Comparison of ENCODE assay signal across 18 mouse cellular contexts in the genomic region with DNA sequence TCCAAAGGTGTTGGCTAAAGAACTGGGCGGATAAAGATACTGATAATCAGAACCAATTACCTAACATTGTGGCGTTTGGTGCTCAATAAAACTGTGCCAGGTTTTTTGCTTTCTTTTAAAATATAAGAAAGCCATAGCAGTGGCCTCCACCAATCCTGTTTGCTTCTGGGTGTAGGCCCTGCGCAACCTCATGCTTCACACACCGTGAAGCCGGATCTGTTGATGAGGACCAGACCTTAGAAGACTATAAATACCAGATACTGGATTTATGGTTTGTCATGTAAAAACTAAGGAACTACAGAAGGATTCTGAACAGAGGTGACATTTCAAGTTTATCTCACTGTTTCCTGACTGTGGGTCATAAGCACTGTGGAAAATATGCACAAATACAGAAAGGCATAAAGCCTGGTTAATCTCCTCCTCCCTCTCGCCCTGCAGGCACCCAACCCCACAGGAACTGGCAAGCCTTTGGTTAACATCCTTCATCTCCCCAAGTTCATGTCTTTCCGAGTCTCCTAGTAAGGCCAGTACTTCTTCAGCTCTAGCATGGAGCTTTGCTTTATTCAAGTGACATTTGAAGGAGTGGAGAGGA.
DNase-seq lines count a peak whose midpoint lies in the region; ATAC-seq and TF ChIP-seq lines count a peak whose summit lies in the region.
"Had no signal": no experiment of that assay in that cellular context is flagged by ENCODE, and none has a peak within 500 bp of the region (broad histone marks: within the 10 kb centered on the region; RNA-seq: fewer than 3 reads in every experiment).

No protein-coding gene starts in this region.

- ATAC-seq in heart, embryonic 13.5 days (ENCODE audit: extremely low read depth, insufficient number of reproducible peaks, low FRiP score, low TSS enrichment): no peak
- ATAC-seq in forebrain, embryonic 14.5 days: no peak
- ATAC-seq in limb, embryonic 13.5 days (ENCODE audit: low FRiP score, low read depth): peak; percentile 60; the same call in 1 of the 2 replicates
- ATAC-seq in hindbrain, postnatal 0 days: no peak
- ATAC-seq in midbrain, embryonic 13.5 days: no peak
- ATAC-seq: inflammation-experienced regulatory T-cells, adult 6 months had no signal

- no peak overlapping the region for H3K4me2 ChIP-seq in heart, embryonic 13.5 days
- no peak overlapping the region for H3K4me2 ChIP-seq in forebrain, embryonic 14.5 days (ENCODE audit: low read length)
- H3K4me2 ChIP-seq in limb, embryonic 13.5 days (replicated peaks): no peak overlapping the region
- H3K4me2 ChIP-seq in hindbrain, postnatal 0 days (ENCODE audit: low read depth, low read length): no peak overlapping the region
- no peak overlapping the region for H3K4me2 ChIP-seq in midbrain, embryonic 13.5 days (replicated peaks)
- H3K4me2 ChIP-seq: liver, embryonic 15.5 days had no signal

- no peaks in the 10 kb centered on the region for H3K36me3 ChIP-seq in heart, embryonic 13.5 days
- H3K36me3 ChIP-seq in embryonic facial prominence, embryonic 10.5 days (replicated peaks): no peaks in the 10 kb centered on the region
- no peaks in the 10 kb centered on the region for H3K36me3 ChIP-seq in forebrain, embryonic 14.5 days (ENCODE audit: control insufficient read depth, insufficient read depth, low read length)
- no peaks in the 10 kb centered on the region for H3K36me3 ChIP-seq in limb, embryonic 13.5 days
- no peaks in the 10 kb centered on the region for H3K36me3 ChIP-seq in hindbrain, postnatal 0 days (ENCODE audit: insufficient read depth, low read length)
- no peaks in the 10 kb centered on the region for H3K36me3 ChIP-seq in midbrain, embryonic 13.5 days
- H3K36me3 ChIP-seq: heart, embryonic 10.5 days; hindbrain, embryonic 10.5 days; liver, embryonic 15.5 days had no signal

- peaks cover 33% of the 10 kb centered on the region for H3K4me1 ChIP-seq in heart, embryonic 13.5 days
- H3K4me1 ChIP-seq in embryonic facial prominence, embryonic 10.5 days: peaks cover 29% of the 10 kb centered on the region
- peaks cover 18% of the 10 kb centered on the region for H3K4me1 ChIP-seq in forebrain, embryonic 14.5 days (ENCODE audit: control insufficient read depth, insufficient read depth, low read length)
- H3K4me1 ChIP-seq in limb, embryonic 13.5 days: peaks cover 32% of the 10 kb centered on the region
- H3K4me1 ChIP-seq in hindbrain, postnatal 0 days (ENCODE audit: insufficient read depth, low read length): no peaks in the 10 kb centered on the region
- peaks cover 16% of the 10 kb centered on the region for H3K4me1 ChIP-seq in midbrain, embryonic 13.5 days (replicated peaks)
- H3K4me1 ChIP-seq: liver, embryonic 15.5 days had no signal

- peak overlapping the region; percentile 45 for H3K27ac ChIP-seq in heart, embryonic 13.5 days (replicated peaks)
- H3K27ac ChIP-seq in embryonic facial prominence, embryonic 10.5 days (replicated peaks): 0 out of 2 replicates have a peak overlapping the region, but pooled peaks have one; percentile 24
- H3K27ac ChIP-seq in forebrain, embryonic 14.5 days (ENCODE audit: low read depth, low read length): peak overlapping the region; percentile 79; the same call in 1 of the 2 replicates
- H3K27ac ChIP-seq in limb, embryonic 13.5 days: peak overlapping the region; percentile 65
- H3K27ac ChIP-seq in hindbrain, postnatal 0 days: no peak overlapping the region
- H3K27ac ChIP-seq in midbrain, embryonic 13.5 days: no peak overlapping the region; the same call in 1 of the 2 replicates
- H3K27ac ChIP-seq: heart, embryonic 10.5 days; hindbrain, embryonic 10.5 days; liver, embryonic 15.5 days had no signal

- peaks cover 14% of the 10 kb centered on the region for H3K27me3 ChIP-seq in heart, embryonic 13.5 days (replicated peaks)
- no peaks in the 10 kb centered on the region for H3K27me3 ChIP-seq in embryonic facial prominence, embryonic 10.5 days (replicated peaks; ENCODE audit: low read depth, poor library complexity, severe bottlenecking)
- no peaks in the 10 kb centered on the region for H3K27me3 ChIP-seq in forebrain, embryonic 14.5 days (replicated peaks; ENCODE audit: control insufficient read depth, insufficient read depth, low read length)
- H3K27me3 ChIP-seq in limb, embryonic 13.5 days: no peaks in the 10 kb centered on the region
- no peaks in the 10 kb centered on the region for H3K27me3 ChIP-seq in hindbrain, postnatal 0 days (ENCODE audit: insufficient read depth, low read length)
- H3K27me3 ChIP-seq in midbrain, embryonic 13.5 days: no peaks in the 10 kb centered on the region
- H3K27me3 ChIP-seq: liver, embryonic 15.5 days had no signal

- TF ChIP-seq CTCF in hindbrain, postnatal 0 days (IDR thresholded peaks at IDR 0.05; ENCODE audit: low read depth): no peak

- no peak for DNase-seq in heart, postnatal 4 days
- no peak for DNase-seq in embryonic facial prominence, embryonic 10.5 days (ENCODE audit: low spot score)
- no peak for DNase-seq in forebrain, embryonic 14.5 days (ENCODE audit: low spot score)
- DNase-seq in hindbrain, postnatal 0 days (ENCODE audit: low spot score): no peak
- no peak for DNase-seq in layer of hippocampus, adult 11-12 months (ENCODE audit: low spot score)
- DNase-seq: adrenal gland, adult 8-10 months; cerebellum, postnatal 25 days; left cerebral cortex, postnatal 4 days; lung, postnatal 14 days; spleen, adult 18-20 months; thymus, postnatal 36 days had no signal

- no peaks in the 10 kb centered on the region for H3K9me3 ChIP-seq in heart, embryonic 13.5 days
- H3K9me3 ChIP-seq in embryonic facial prominence, embryonic 10.5 days: no peaks in the 10 kb centered on the region
- H3K9me3 ChIP-seq in forebrain, embryonic 14.5 days (replicated peaks; ENCODE audit: control insufficient read depth, low read length): no peaks in the 10 kb centered on the region
- H3K9me3 ChIP-seq in limb, embryonic 13.5 days: no peaks in the 10 kb centered on the region
- H3K9me3 ChIP-seq in hindbrain, postnatal 0 days (ENCODE audit: low read length): no peaks in the 10 kb centered on the region
- no peaks in the 10 kb centered on the region for H3K9me3 ChIP-seq in midbrain, embryonic 13.5 days
- H3K9me3 ChIP-seq: heart, embryonic 10.5 days; hindbrain, embryonic 10.5 days; liver, embryonic 15.5 days had no signal

- no peak overlapping the region for H3K9ac ChIP-seq in heart, embryonic 13.5 days
- H3K9ac ChIP-seq in forebrain, embryonic 14.5 days (ENCODE audit: low read length): no peak overlapping the region
- H3K9ac ChIP-seq in limb, embryonic 13.5 days: no peak overlapping the region
- no peak overlapping the region for H3K9ac ChIP-seq in hindbrain, postnatal 0 days (replicated peaks; ENCODE audit: low read length)
- no peak overlapping the region for H3K9ac ChIP-seq in midbrain, embryonic 13.5 days (replicated peaks)
- H3K9ac ChIP-seq: liver, embryonic 15.5 days had no signal

- WGBS in heart, embryonic 13.5 days: 49% methylated on average over 7 of the region's 7 CpGs
- 86% methylated on average over 7 of the region's 7 CpGs for WGBS in embryonic facial prominence, embryonic 10.5 days
- 81% methylated on average over 7 of the region's 7 CpGs for WGBS in forebrain, embryonic 14.5 days
- 32% methylated on average over 7 of the region's 7 CpGs for WGBS in limb, embryonic 13.5 days
- WGBS in hindbrain, postnatal 0 days: 85% methylated on average over 7 of the region's 7 CpGs
- 84% methylated on average over 7 of the region's 7 CpGs for WGBS in midbrain, embryonic 13.5 days

- H3K4me3 ChIP-seq in heart, embryonic 13.5 days: no peak overlapping the region
- no peak overlapping the region for H3K4me3 ChIP-seq in embryonic facial prominence, embryonic 10.5 days
- no peak overlapping the region for H3K4me3 ChIP-seq in forebrain, embryonic 14.5 days (ENCODE audit: low read depth, low read length)
- H3K4me3 ChIP-seq in limb, embryonic 13.5 days: no peak overlapping the region
- no peak overlapping the region for H3K4me3 ChIP-seq in hindbrain, postnatal 0 days (ENCODE audit: low read length)
- no peak overlapping the region for H3K4me3 ChIP-seq in midbrain, embryonic 13.5 days (replicated peaks)
- H3K4me3 ChIP-seq: heart, embryonic 10.5 days; hindbrain, embryonic 10.5 days; liver, embryonic 15.5 days had no signal

Comparison
In these comparisons a context has a peak if more than half of its experiments do, and no peak if none do; other contexts are left out.
1. H3K27ac ChIP-seq: peak in heart, embryonic 13.5 days (single experiment), embryonic facial prominence, embryonic 10.5 days (single experiment), forebrain, embryonic 14.5 days (single experiment) and limb, embryonic 13.5 days (single experiment); none in hindbrain, postnatal 0 days (single experiment) and midbrain, embryonic 13.5 days (single experiment).